Mouse (Mus musculus) hindbrain, embryonic 14.5 days (tissue): Measurements from ENCODE around the gene Lrrc8d. TPM values are rescaled to one million over a fixed set of nuclear protein-coding genes. Genes with fewer than 3 reads are reported as not detected.
A peak's percentile ranks its signal among the peaks of the same experiment; 100 is the strongest.

Source experiments
- ATAC-seq: fragments of 200-750 bp; cut with Nextera tagmentation; 2 replicates; pipeline ENCODE4 v1.8.0; 2017; ENCODE audit warnings: moderate number of reproducible peaks, mild to moderate bottlenecking, moderate TSS enrichment, moderate library complexity; ENCODE audit not compliant: low FRiP score
- DNase-seq: peaks from one replicate; pipeline ENCODE4 v3.0.0-alpha.2; 2015; ENCODE audit warnings: low spot score
- H3K27ac ChIP-seq: fragments of 300-500 bp; sonication (generic); 2 replicates; pipeline ENCODE4 v1.5.1; 2014; ENCODE audit warnings: mild to moderate bottlenecking, moderate library complexity
- H3K27me3 ChIP-seq: fragments of 300-500 bp; sonication (generic); 2 replicates; pipeline ENCODE4 v1.6.1; 2014; ENCODE audit warnings: mild to moderate bottlenecking, low read length, mixed read lengths; ENCODE audit not compliant: control insufficient read depth, insufficient read depth
- H3K36me3 ChIP-seq: fragments of 300-500 bp; sonication (generic); replicated peaks from 2 replicates; pipeline ENCODE4 v1.6.1; 2014; ENCODE audit not compliant: control insufficient read depth, insufficient read depth
- H3K4me1 ChIP-seq: fragments of 300-500 bp; sonication (generic); replicated peaks from 2 replicates; pipeline ENCODE4 v1.6.1; 2014; ENCODE audit warnings: antibody characterized with exemption, low read length, mixed read lengths; ENCODE audit not compliant: control insufficient read depth, insufficient read depth
- H3K4me2 ChIP-seq: fragments of 300-500 bp; sonication (generic); replicated peaks from 2 replicates; pipeline ENCODE4 v1.6.1; 2014; ENCODE audit warnings: mild to moderate bottlenecking, moderate library complexity
- H3K4me3 ChIP-seq: fragments of 300-500 bp; sonication (generic); replicated peaks from 2 replicates; pipeline ENCODE4 v1.5.1; 2014; ENCODE audit warnings: mild to moderate bottlenecking, low read length
- H3K9ac ChIP-seq: fragments of 300-500 bp; sonication (generic); 2 replicates; pipeline ENCODE4 v1.6.1; 2014
- H3K9me3 ChIP-seq: fragments of 300-500 bp; sonication (generic); 2 replicates; pipeline ENCODE4 v1.6.1; 2016; ENCODE audit warnings: low read length; ENCODE audit not compliant: control insufficient read depth
- WGBS: fragments of 180-500 bp; shearing (Covaris S2); extraction: QIAGEN DNeasy Blood & Tissue Kit; methylation state at CpG from one replicate; pipeline ENCODE4 v1.1.7; 2014; 5-methylcytosine and 5-hydroxymethylcytosine counted together
- polyA plus RNA-seq: library from polyadenylated mRNA; unstranded; fragments of >200 nt; fragmentation: Nextera tagmentation; extraction: Ambion mirVana; gene quantifications from 2 replicates; pipeline ENCODE4 v1.2.1, GENCODE M21; 2014

Lrrc8d gene
- polyA plus RNA-seq, 1 experiment from 2014 or later: 38.4 TPM

DNA sequence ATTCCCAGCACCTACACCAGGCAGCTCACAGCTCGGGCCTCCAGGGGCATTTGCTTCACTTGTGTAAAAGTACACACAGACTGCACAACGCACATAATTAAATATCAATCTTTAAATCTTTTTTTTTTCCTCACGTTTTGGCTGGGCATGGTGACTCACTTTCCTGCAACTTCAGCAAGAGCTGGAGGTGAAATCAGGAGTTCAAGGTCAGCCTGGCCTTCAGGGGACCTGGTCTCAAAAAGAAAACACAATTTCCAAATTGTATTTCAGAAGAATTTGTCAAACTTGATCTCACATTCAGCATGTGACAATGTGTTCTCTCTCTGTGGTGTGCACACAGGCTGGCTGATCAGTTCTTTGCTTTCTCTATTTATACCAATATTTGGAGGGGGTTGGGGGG lies 1.9 kb upstream of the Lrrc8d start:
- Histone ChIP-seq H3K4me1 (peaks cover 25% of the 10 kb centered on the region), H3K27me3 (no peaks in the 10 kb centered on the region), H3K4me3 (no peak overlapping the region), H3K9ac (no peak overlapping the region), H3K9me3 (no peaks in the 10 kb centered on the region), H3K27ac (no peak overlapping the region), H3K4me2 (no peak overlapping the region), H3K36me3 (no peaks in the 10 kb centered on the region)
- DNase-seq (no peak), ATAC-seq (no peak)
- 94% methylated on average over 3 of the region's 3 CpGs for WGBS

DNA sequence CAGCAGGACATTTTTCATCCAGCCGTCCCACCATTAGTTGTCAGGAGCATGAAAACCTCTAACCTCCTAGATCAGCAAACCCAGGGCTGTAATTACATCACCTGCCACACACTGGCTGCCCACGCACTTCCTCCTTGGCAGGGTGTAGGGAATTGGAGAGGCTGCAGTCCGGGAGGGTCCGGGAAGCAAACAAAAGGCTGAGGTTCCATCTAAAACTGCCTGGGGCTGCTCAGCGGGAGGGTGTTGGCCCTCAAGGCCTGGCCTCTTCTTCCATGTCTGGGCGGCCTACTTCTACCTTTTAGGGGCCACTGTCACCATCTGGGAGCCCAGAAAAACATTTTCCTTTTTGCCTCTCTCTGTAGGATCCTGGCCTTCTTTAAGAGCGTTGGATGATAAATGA lies 1.1 kb upstream of the Lrrc8d start:
- ATAC-seq (no peak), DNase-seq (no peak)
- H3K27me3 ChIP-seq: no peaks in the 10 kb centered on the region
- H3K27ac ChIP-seq: no peak overlapping the region
- H3K4me1 ChIP-seq: peaks cover 31% of the 10 kb centered on the region
- 0 out of 2 replicates have a peak overlapping the region, but pooled peaks have one; percentile 12 for H3K9ac ChIP-seq
- H3K36me3 ChIP-seq: no peaks in the 10 kb centered on the region
- H3K4me2 ChIP-seq: peak overlapping the region; percentile 87
- 15% methylated on average over 7 of the region's 7 CpGs for WGBS
- no peaks in the 10 kb centered on the region for H3K9me3 ChIP-seq
- no peak overlapping the region for H3K4me3 ChIP-seq

DNA sequence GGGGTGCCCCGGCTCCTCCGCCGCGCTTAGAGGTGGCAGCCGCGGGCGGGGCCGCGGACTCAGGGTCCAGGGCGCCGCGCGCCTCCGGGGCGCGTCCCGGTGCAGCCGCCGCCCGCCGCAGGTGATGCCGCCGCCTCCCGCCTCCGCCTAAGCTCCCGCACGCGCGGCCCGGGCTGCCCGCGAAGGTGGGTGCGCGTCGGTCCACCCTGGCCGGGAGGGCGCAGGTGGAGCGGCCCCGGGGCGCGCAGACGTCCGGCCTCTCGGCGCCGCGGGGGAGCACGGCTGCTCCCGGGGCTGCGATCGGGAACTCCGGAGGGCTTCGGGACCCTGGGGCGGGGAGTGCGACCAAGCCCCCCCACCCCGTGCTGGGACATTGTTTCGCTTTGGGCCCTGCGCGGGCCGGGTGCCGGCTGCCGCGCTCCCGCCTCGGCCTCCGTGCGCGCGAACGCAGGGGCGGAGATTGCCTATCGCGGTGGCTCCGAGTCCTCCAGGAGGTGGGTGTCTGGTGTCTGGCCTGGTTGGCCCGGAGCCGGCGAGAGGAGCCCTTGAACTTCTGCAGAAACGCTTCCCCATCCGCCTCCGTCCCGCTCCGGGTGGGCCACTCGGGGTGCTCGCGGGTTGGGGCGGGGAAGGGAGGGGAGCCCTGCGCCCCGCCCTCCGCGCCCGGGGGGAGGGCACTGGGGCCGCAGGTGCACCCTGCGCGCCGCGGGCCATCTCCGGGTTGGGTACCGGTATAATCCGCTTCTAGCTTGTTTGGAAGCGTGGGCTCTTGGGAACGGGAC lies 492 bp downstream of the Lrrc8d start:
- peak overlapping the region; percentile 97 for H3K27ac ChIP-seq
- peak overlapping the region; percentile 96 for H3K4me3 ChIP-seq
- DNase-seq (peak; percentile 58), ATAC-seq (peak; percentile 73)
- H3K36me3 ChIP-seq: peaks cover 6% of the 10 kb centered on the region; the same call in 1 of the 2 replicates
- peaks cover 46% of the 10 kb centered on the region for H3K4me1 ChIP-seq
- H3K4me2 ChIP-seq: peak overlapping the region; percentile 87
- peak overlapping the region; percentile 92 for H3K9ac ChIP-seq
- H3K9me3 ChIP-seq: no peaks in the 10 kb centered on the region
- WGBS: under 1% methylated on average over 67 of the region's 101 CpGs
- H3K27me3 ChIP-seq: no peaks in the 10 kb centered on the region

DNA sequence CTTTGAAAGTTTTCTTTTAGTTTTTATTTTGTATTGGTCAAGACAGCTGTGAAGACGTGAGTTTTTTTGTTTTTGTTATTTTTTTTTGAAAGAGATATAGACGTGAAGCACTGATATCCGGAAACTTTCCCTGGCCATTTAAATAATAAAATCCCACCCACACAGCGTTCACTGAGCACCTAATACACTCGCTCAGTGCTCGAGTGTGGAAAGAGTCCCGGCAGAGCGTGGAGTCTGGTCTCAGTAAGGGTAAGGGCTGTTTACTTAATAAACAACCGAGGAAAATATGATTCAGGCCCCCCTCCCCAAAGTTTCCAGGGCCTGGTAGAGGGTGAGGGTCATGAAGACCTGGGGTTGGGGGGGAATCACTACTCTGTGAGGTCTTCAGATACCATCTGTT lies 1.6 kb downstream of the Lrrc8d start:
- H3K36me3 ChIP-seq: peaks cover 6% of the 10 kb centered on the region; the same call in 1 of the 2 replicates
- H3K9me3 ChIP-seq: no peaks in the 10 kb centered on the region
- ATAC-seq (no peak), DNase-seq (no peak)
- no peaks in the 10 kb centered on the region for H3K27me3 ChIP-seq
- peak overlapping the region; percentile 96 for H3K4me3 ChIP-seq
- H3K4me1 ChIP-seq: peaks cover 48% of the 10 kb centered on the region
- WGBS: 66% methylated on average over 9 of the region's 9 CpGs
- peak overlapping the region; percentile 92; the same call in 1 of the 2 replicates for H3K9ac ChIP-seq
- peak overlapping the region; percentile 87 for H3K4me2 ChIP-seq
- no peak overlapping the region for H3K27ac ChIP-seq

DNA sequence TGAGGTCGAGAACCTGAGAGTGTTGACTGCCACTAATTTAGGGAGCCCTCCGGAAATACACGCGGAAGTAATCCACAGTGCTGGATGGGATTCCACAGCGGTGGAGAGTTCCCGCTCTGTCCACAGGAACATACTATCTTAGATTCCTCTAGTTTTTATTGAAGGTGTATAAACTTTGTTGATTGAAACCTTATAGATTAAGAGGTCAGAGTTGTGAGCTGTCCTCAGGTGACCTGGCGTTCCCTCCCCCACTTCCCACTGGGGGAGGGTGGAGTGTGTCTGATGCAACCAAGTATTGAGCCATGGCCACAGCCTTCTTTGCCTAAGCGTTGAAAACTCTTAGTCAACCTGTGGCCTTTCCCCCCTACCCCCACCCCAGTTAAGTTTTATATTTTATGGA lies 2.1 kb downstream of the Lrrc8d start:
- H3K9ac ChIP-seq: no peak overlapping the region

DNA sequence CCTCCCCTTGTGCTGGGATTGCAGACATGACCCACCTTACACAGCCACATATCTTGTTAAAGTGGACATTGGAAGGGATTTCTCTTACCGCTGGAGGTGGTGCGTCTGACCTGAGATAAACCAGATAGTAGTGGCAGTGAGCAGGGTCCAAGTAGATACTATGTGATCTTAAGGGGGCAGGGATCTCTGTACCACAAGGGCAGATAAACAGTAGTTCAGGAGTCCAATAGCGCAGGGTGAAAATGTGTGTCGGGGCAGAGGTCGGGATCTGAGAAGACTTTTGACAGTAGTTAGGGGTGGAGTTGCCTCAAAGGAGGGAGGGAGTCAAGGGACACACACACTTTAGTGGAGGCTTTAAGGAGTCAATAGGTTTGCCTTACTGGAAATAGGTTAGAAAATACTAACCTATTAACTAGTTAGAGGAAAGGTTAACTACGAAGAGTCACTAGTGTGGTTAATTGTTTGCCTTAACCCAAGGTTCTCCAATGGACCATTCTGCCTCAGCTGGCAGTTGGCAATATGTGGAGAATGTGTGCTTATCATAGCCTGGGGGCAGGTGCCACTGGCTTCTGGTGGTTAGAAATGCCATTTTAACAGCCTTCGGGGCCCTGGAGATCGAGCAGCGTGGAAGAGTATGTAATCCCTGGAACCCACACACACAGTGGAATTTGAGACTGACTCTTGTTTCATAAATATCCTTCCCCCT lies 3.0 kb downstream of the Lrrc8d start:
- Histone ChIP-seq H3K27ac (no peak overlapping the region), H3K4me3 (no peak overlapping the region), H3K27me3 (no peaks in the 10 kb centered on the region), H3K4me1 (peaks cover 48% of the 10 kb centered on the region), H3K9ac (no peak overlapping the region), H3K4me2 (no peak overlapping the region), H3K36me3 (peaks cover 6% of the 10 kb centered on the region; the same call in 1 of the 2 replicates), H3K9me3 (no peaks in the 10 kb centered on the region)
- DNase-seq (no peak), ATAC-seq (no peak)
- WGBS: 77% methylated on average over 9 of the region's 9 CpGs

More for the DNA sequence above, 2.1 kb downstream of the Lrrc8d start:
- Histone ChIP-seq H3K4me2 (peak overlapping the region; percentile 87), H3K27ac (no peak overlapping the region), H3K9me3 (no peaks in the 10 kb centered on the region), H3K36me3 (peaks cover 6% of the 10 kb centered on the region; the same call in 1 of the 2 replicates), H3K27me3 (no peaks in the 10 kb centered on the region), H3K4me1 (peaks cover 48% of the 10 kb centered on the region), H3K4me3 (peak overlapping the region; percentile 96)
- WGBS: 82% methylated on average over 8 of the region's 8 CpGs
- DNase-seq (no peak), ATAC-seq (no peak)

DNA sequence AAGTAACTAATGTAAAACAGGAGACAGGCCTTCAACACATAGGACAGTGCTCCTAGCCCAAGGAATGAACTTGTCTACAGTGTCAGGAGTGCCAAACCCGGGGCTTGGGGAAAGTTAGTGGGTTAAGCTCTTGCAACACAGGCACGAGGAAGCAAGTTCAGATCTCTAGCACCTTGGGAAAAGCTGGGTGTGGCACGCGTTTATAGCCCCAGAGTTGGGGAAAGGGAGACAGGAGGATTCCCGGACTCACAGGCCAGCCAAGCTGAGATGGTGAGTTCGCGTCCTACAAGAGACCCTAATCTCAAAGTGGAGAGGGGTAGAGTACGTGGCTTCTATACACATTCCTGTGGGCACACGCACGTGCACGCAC lies 3.5 kb downstream of the Lrrc8d start:
- WGBS: 90% methylated on average over 11 of the region's 11 CpGs
- Histone ChIP-seq H3K4me1 (peaks cover 48% of the 10 kb centered on the region), H3K27ac (no peak overlapping the region)

DNA sequence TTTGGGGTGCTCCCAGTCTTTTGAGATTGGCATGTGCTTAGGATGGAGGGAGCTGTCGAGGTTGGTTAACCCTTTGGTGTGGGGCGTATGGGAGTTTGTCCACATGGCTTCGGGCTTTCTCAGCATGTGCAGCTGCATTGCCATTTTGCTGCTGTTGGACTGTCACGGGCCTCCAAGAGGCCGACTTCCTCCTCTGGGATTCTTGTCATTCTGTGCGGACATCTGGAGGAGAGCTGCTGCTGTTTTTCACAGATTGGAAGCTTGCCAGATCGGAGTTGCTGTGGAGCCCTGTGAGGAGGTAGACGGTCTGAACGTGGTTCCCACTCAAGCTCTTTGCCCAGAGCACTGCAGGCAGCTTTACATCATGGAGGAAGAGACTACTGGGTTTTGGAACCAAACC lies 4.8 kb downstream of the Lrrc8d start:
- Histone ChIP-seq H3K4me2 (peak overlapping the region; percentile 22; the same call in 1 of the 2 replicates), H3K4me1 (peaks cover 41% of the 10 kb centered on the region), H3K9ac (no peak overlapping the region), H3K9me3 (no peaks in the 10 kb centered on the region), H3K36me3 (peaks cover 6% of the 10 kb centered on the region; the same call in 1 of the 2 replicates), H3K27ac (peak overlapping the region; percentile 43), H3K4me3 (no peak overlapping the region), H3K27me3 (no peaks in the 10 kb centered on the region)
- 37% methylated on average over 9 of the region's 9 CpGs for WGBS
- ATAC-seq: no peak
- no peak for DNase-seq

More for the DNA sequence above, 3.5 kb downstream of the Lrrc8d start:
- no peak for ATAC-seq
- no peak overlapping the region for H3K4me2 ChIP-seq
- no peaks in the 10 kb centered on the region for H3K27me3 ChIP-seq
- H3K4me3 ChIP-seq: no peak overlapping the region
- H3K9ac ChIP-seq: no peak overlapping the region
- DNase-seq: no peak
- H3K9me3 ChIP-seq: no peaks in the 10 kb centered on the region
- peaks cover 6% of the 10 kb centered on the region; the same call in 1 of the 2 replicates for H3K36me3 ChIP-seq

DNA sequence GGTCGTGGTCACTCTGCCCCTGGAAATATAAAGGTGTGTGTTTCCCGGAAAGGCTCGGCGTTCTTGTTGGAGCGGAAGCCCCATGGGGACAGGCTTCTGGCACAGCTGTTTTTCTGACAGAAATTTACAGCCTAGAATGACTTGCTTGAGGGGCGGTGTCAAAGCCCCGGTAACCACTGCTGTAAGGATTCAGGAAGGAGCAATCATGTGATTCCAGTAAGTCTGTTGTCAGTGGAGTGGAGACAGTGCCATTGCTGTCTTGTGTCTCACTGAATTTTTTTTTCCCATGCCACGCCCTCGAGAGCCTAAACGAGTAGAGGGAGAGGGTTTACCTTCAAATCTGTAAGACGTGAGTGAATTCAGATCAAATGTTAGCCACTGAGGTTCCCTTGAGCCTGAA lies 6.9 kb downstream of the Lrrc8d start:
- Histone ChIP-seq H3K4me3 (no peak overlapping the region), H3K9ac (no peak overlapping the region), H3K27me3 (no peaks in the 10 kb centered on the region), H3K27ac (no peak overlapping the region), H3K4me2 (no peak overlapping the region), H3K4me1 (peaks cover 34% of the 10 kb centered on the region), H3K9me3 (no peaks in the 10 kb centered on the region), H3K36me3 (peaks cover 6% of the 10 kb centered on the region; the same call in 1 of the 2 replicates)
- no peak for ATAC-seq
- no peak for DNase-seq
- 81% methylated on average over 11 of the region's 11 CpGs for WGBS
